Mouse (Mus musculus): ENCODE measurements around the gene Ddx51.

- no peak for TF ChIP-seq POLR2A (IDR thresholded peaks at IDR 0.05; ENCODE audit: low read depth, low read length)
- no peak for TF ChIP-seq CTCF (IDR thresholded peaks at IDR 0.05; ENCODE audit: borderline replicate concordance, insufficient read depth, low read length)
Observed at GRCm38 (mm10) chr5:110609868-110610267, 43.4 kb upstream of the Ddx51 start.

Data from embryonic fibroblast, embryonic 13.5 days (primary cell).